Mouse (Mus musculus): ENCODE results near the gene Erg28. TPM values are rescaled to one million over a fixed set of nuclear protein-coding genes. Genes with fewer than 3 reads are reported as not detected.

Erg28 gene
- polyA plus RNA-seq, 1 experiment from 2014 or later, result 125 TPM

- no peak overlapping the region for H3K9ac ChIP-seq
- peaks cover 20% of the 10 kb centered on the region for H3K36me3 ChIP-seq
- WGBS, result 77% methylated on average over 7 of the region's 7 CpGs
- no peaks in the 10 kb centered on the region for H3K9me3 ChIP-seq
- H3K27ac ChIP-seq, result peak overlapping the region; percentile 43; the same call in 1 of the 2 replicates
- no peaks in the 10 kb centered on the region for H3K4me1 ChIP-seq
- 0 out of 2 replicates have a peak, but pooled peaks have one; percentile 61 for ATAC-seq (ENCODE audit: insufficient number of reproducible peaks, low FRiP score, low TSS enrichment, low read depth)
- H3K4me2 ChIP-seq, result no peak overlapping the region
- no peaks in the 10 kb centered on the region for H3K27me3 ChIP-seq
- H3K4me3 ChIP-seq, result no peak overlapping the region
These were observed 24.0 kb upstream of the Erg28 start for GRCm38 (mm10) chr12:85848164-85848958.

DNA sequence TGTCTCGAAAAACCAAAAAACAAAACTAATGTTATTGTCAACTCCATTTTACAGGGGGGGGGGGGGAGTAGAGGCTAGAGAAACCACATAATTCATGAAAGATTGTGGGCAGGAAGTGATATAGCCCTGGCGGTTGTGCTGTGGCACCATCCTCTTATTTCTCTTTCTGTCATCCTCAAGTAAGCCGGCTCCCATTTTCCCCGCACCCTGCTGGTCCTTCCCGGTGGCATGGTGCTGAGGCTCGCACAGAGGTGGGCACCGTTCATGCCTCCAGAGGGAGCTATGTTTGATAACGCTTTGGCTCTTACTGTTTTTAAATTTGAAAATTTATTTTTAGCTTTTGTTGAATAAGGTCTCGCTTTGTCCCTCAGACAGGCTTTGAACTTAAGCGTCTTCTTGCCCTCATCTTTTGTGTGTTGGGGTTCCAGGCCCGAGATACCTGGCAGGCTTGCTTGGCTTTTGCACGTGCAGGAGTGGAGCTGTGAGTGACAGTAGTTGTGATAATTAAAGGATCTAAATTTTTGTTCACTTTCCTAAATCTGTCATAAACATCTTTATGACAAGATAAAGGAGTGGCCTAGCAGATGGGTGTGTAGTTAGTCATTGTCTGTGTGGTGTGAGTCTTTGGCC, 15.1 kb upstream of the Erg28 start:
- peaks cover 11% of the 10 kb centered on the region; the same call in 1 of the 2 replicates for H3K36me3 ChIP-seq
- WGBS, result 85% methylated on average over 12 of the region's 12 CpGs

GRCm38 (mm10) chr12:85837765-85838164, 13.4 kb upstream of the Erg28 start:
- ATAC-seq (ENCODE audit: insufficient number of reproducible peaks, low FRiP score, low TSS enrichment, low read depth), result no peak
- Histone ChIP-seq H3K4me3 (no peak overlapping the region), H3K4me2 (no peak overlapping the region), H3K36me3 (peaks cover 14% of the 10 kb centered on the region; the same call in 1 of the 2 replicates), H3K9ac (no peak overlapping the region), H3K4me1 (no peaks in the 10 kb centered on the region), H3K9me3 (no peaks in the 10 kb centered on the region), H3K27me3 (no peaks in the 10 kb centered on the region), H3K27ac (no peak overlapping the region)
- 80% methylated on average over 2 of the region's 2 CpGs for WGBS

More for the DNA sequence above, 15.1 kb upstream of the Erg28 start:
- Histone ChIP-seq H3K4me2 (no peak overlapping the region), H3K9ac (no peak overlapping the region), H3K4me1 (no peaks in the 10 kb centered on the region), H3K27ac (no peak overlapping the region), H3K9me3 (no peaks in the 10 kb centered on the region), H3K27me3 (no peaks in the 10 kb centered on the region), H3K4me3 (no peak overlapping the region)
- no peak for ATAC-seq (ENCODE audit: insufficient number of reproducible peaks, low FRiP score, low TSS enrichment, low read depth)

- Histone ChIP-seq H3K9ac (no peak overlapping the region), H3K9me3 (no peaks in the 10 kb centered on the region), H3K4me1 (no peaks in the 10 kb centered on the region), H3K27me3 (no peaks in the 10 kb centered on the region), H3K4me2 (no peak overlapping the region), H3K36me3 (peaks cover 20% of the 10 kb centered on the region; the same call in 1 of the 2 replicates), H3K27ac (no peak overlapping the region), H3K4me3 (no peak overlapping the region)
- no peak for ATAC-seq (ENCODE audit: insufficient number of reproducible peaks, low FRiP score, low TSS enrichment, low read depth)
- WGBS, result 76% methylated on average over 2 of the region's 2 CpGs
These were observed 10.2 kb upstream of the Erg28 start for GRCm38 (mm10) chr12:85834543-85834942.

GRCm38 (mm10) chr12:85830691-85831090, 6.3 kb upstream of the Erg28 start:
- Histone ChIP-seq H3K4me2 (no peak overlapping the region), H3K4me3 (no peak overlapping the region), H3K27ac (no peak overlapping the region), H3K9me3 (no peaks in the 10 kb centered on the region), H3K4me1 (no peaks in the 10 kb centered on the region), H3K36me3 (peaks cover 34% of the 10 kb centered on the region), H3K27me3 (no peaks in the 10 kb centered on the region), H3K9ac (no peak overlapping the region)
- ATAC-seq (ENCODE audit: insufficient number of reproducible peaks, low FRiP score, low TSS enrichment, low read depth), result no peak
- 86% methylated on average over 3 of the region's 3 CpGs for WGBS

DNA sequence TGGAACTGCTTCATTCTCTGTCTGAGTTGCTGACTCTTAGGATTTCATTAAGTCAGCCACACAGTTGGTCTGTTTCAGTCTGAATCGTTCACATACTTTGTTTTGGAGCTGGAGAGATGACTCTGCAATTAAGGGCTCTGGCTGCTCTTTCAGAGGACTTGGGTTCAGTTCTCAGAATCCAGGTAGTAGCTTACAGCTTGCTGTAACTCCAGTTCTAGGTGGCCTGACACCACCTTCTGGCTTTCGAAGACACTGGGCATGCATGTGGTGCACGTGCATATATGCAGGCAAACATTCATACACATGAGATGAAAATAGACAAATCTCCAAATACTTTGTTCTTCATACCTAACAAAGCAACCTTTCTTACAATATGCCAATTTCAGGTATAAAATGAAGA, 5.5 kb upstream of the Erg28 start:
- Histone ChIP-seq H3K9me3 (no peaks in the 10 kb centered on the region), H3K27ac (no peak overlapping the region), H3K4me1 (no peaks in the 10 kb centered on the region), H3K4me2 (no peak overlapping the region), H3K27me3 (no peaks in the 10 kb centered on the region), H3K9ac (no peak overlapping the region), H3K4me3 (no peak overlapping the region), H3K36me3 (peaks cover 33% of the 10 kb centered on the region)
- no peak for ATAC-seq (ENCODE audit: insufficient number of reproducible peaks, low FRiP score, low TSS enrichment, low read depth)
- WGBS, result 84% methylated on average over 3 of the region's 3 CpGs

DNA sequence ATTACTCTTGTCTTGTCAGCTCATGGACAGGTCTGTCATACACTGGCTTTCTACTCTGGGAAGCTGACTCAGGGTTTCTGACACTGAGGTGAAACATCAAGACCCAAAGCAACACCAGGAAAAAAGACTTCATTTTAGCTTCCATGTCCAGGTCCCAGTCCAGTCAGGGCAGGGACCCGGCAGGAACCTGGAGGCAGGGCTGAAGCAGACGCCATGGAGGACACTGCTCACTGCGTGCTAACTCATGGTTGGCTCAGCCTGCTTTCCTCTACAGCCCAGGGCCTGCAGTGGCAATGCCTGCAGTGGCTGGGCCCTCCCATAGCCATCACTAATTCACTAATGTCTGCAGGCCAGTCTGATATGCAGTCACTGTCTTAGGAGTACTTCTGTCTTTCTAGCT, 4.5 kb upstream of the Erg28 start:
- H3K9ac ChIP-seq, result no peak overlapping the region
- ATAC-seq (ENCODE audit: insufficient number of reproducible peaks, low FRiP score, low TSS enrichment, low read depth), result no peak
- H3K4me1 ChIP-seq, result peaks cover 2% of the 10 kb centered on the region
- 90% methylated on average over 3 of the region's 3 CpGs for WGBS
- no peaks in the 10 kb centered on the region for H3K27me3 ChIP-seq
- H3K27ac ChIP-seq, result no peak overlapping the region
- H3K4me2 ChIP-seq, result no peak overlapping the region
- H3K4me3 ChIP-seq, result no peak overlapping the region
- H3K36me3 ChIP-seq, result peaks cover 26% of the 10 kb centered on the region
- H3K9me3 ChIP-seq, result no peaks in the 10 kb centered on the region

GRCm38 (mm10) chr12:85825822-85826221, 1.5 kb upstream of the Erg28 start:
- peaks cover 33% of the 10 kb centered on the region for H3K36me3 ChIP-seq
- no peaks in the 10 kb centered on the region for H3K27me3 ChIP-seq
- no peak for ATAC-seq (ENCODE audit: insufficient number of reproducible peaks, low FRiP score, low TSS enrichment, low read depth)
- H3K27ac ChIP-seq, result no peak overlapping the region
- peak overlapping the region; percentile 93; the same call in 1 of the 2 replicates for H3K4me3 ChIP-seq
- no peak overlapping the region for H3K9ac ChIP-seq
- WGBS, result 62% methylated on average over 2 of the region's 2 CpGs
- H3K9me3 ChIP-seq, result no peaks in the 10 kb centered on the region
- peaks cover 11% of the 10 kb centered on the region for H3K4me1 ChIP-seq
- H3K4me2 ChIP-seq, result peak overlapping the region; percentile 69; the same call in 1 of the 2 replicates

- Histone ChIP-seq H3K9me3 (no peaks in the 10 kb centered on the region), H3K27ac (peak overlapping the region; percentile 97), H3K4me2 (peak overlapping the region; percentile 69), H3K4me1 (peaks cover 11% of the 10 kb centered on the region), H3K36me3 (peaks cover 33% of the 10 kb centered on the region), H3K9ac (peak overlapping the region; percentile 68), H3K4me3 (peak overlapping the region; percentile 93), H3K27me3 (no peaks in the 10 kb centered on the region)
- ATAC-seq (ENCODE audit: insufficient number of reproducible peaks, low FRiP score, low TSS enrichment, low read depth), result no peak
- WGBS, result 11% methylated on average over 8 of the region's 8 CpGs
These were observed 1.0 kb upstream of the Erg28 start for GRCm38 (mm10) chr12:85825361-85825760.

DNA sequence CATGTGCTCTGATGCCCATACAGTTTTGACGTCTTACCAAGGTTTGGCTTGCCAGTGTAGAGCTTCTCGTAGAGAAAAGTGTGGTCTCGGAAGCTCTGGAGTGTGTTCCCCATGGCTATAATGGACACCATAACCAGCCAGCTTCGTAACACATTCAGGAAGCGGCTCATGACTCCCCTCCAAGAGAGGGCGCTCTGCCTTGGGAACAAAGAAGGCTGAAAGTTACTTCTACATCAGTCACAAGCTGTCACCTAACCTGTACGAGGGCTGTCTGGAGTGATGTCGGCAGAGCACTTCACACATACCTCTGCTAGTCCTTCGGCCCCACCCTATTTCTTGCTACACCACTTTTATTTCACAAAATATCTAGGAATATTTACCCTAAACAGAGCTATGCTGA, 2.3 kb downstream of the Erg28 start:
- Histone ChIP-seq H3K27ac (no peak overlapping the region), H3K36me3 (peaks cover 45% of the 10 kb centered on the region)
- ATAC-seq (ENCODE audit: insufficient number of reproducible peaks, low FRiP score, low TSS enrichment, low read depth), result no peak

DNA sequence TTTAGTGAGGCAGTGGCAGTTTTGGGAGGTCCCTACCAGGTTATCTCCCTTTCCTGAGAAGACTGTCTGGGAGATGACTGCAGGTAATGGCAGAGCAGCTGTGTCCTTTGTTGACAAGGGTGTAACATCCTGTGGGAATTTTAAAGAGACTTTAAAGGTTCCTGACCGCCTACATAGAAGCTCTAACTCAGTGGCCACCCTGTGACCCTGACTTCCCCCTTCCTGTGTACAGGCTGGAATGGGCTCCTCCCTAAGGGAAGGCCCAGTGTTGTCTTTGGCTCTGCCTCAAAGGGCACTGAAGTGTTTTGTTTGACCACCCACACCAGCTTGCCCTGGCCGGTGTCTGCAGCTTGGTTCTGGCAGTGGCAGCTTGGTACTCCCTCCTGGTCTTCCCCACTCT, 10.8 kb downstream of the Erg28 start:
- Histone ChIP-seq H3K4me3 (no peak overlapping the region), H3K36me3 (peaks cover 70% of the 10 kb centered on the region), H3K4me1 (no peaks in the 10 kb centered on the region), H3K9ac (no peak overlapping the region), H3K27ac (no peak overlapping the region), H3K27me3 (no peaks in the 10 kb centered on the region), H3K9me3 (no peaks in the 10 kb centered on the region), H3K4me2 (no peak overlapping the region)
- WGBS, result 67% methylated on average over 2 of the region's 2 CpGs
- ATAC-seq (ENCODE audit: insufficient number of reproducible peaks, low FRiP score, low TSS enrichment, low read depth), result no peak

More for the DNA sequence above, 2.3 kb downstream of the Erg28 start:
- WGBS, result 77% methylated on average over 9 of the region's 9 CpGs
- Histone ChIP-seq H3K4me1 (peaks cover 11% of the 10 kb centered on the region), H3K4me2 (no peak overlapping the region), H3K27me3 (no peaks in the 10 kb centered on the region), H3K4me3 (no peak overlapping the region), H3K9ac (no peak overlapping the region), H3K9me3 (no peaks in the 10 kb centered on the region)

GRCm38 (mm10) chr12:85811676-85812075, 12.7 kb downstream of the Erg28 start:
- no peaks in the 10 kb centered on the region for H3K9me3 ChIP-seq
- H3K4me1 ChIP-seq, result no peaks in the 10 kb centered on the region
- H3K4me3 ChIP-seq, result no peak overlapping the region
- H3K36me3 ChIP-seq, result peaks cover 56% of the 10 kb centered on the region
- H3K27me3 ChIP-seq, result no peaks in the 10 kb centered on the region
- no peak overlapping the region for H3K4me2 ChIP-seq
- no peak for ATAC-seq (ENCODE audit: insufficient number of reproducible peaks, low FRiP score, low TSS enrichment, low read depth)
- WGBS, result 94% methylated on average over 4 of the region's 4 CpGs
- no peak overlapping the region for H3K27ac ChIP-seq
- no peak overlapping the region for H3K9ac ChIP-seq

All from limb, embryonic 15.5 days (tissue).